Mouse (Mus musculus) stomach, embryonic 16.5 days (tissue): Measurements from ENCODE around the gene Slc35c1. TPM values are rescaled to one million over a fixed set of nuclear protein-coding genes. Genes with fewer than 3 reads are reported as not detected.
A peak's percentile ranks its signal among the peaks of the same experiment; 100 is the strongest.
"Not testable (repeated sequence)": the region's sequence is repeated elsewhere in the genome, so short reads cannot be mapped to it uniquely, and the experiment has no call there.

Experiments
- ATAC-seq: fragments of 200-750 bp; cut with Nextera tagmentation; 2 replicates; pipeline ENCODE4 v1.8.0; 2017; ENCODE audit warnings: moderate number of reproducible peaks, moderate TSS enrichment; ENCODE audit not compliant: insufficient read depth, low FRiP score
- H3K27ac ChIP-seq: fragments of 300-500 bp; sonication (generic); 2 replicates; pipeline ENCODE4 v1.5.1; 2014; ENCODE audit warnings: low read length
- H3K27me3 ChIP-seq: fragments of 300-500 bp; sonication (generic); 2 replicates; pipeline ENCODE4 v1.6.1; 2014; ENCODE audit warnings: low read length, control low read depth, mixed read lengths; ENCODE audit not compliant: control insufficient read depth, insufficient read depth
- H3K36me3 ChIP-seq: fragments of 300-500 bp; sonication (generic); 2 replicates; pipeline ENCODE4 v1.6.1; 2014; ENCODE audit warnings: low read length; ENCODE audit not compliant: control insufficient read depth, insufficient read depth
- H3K4me1 ChIP-seq: fragments of 300-500 bp; sonication (generic); 2 replicates; pipeline ENCODE4 v1.6.1; 2014; ENCODE audit warnings: low read length, control low read depth, mixed read lengths; ENCODE audit not compliant: control insufficient read depth, insufficient read depth
- H3K4me2 ChIP-seq: fragments of 300-500 bp; sonication (generic); 2 replicates; pipeline ENCODE4 v1.6.1; 2014; ENCODE audit warnings: low read depth, low read length, mixed read lengths
- H3K4me3 ChIP-seq: fragments of 300-500 bp; sonication (generic); replicated peaks from 2 replicates; pipeline ENCODE4 v1.5.1; 2014; ENCODE audit warnings: mild to moderate bottlenecking, low read length
- H3K9ac ChIP-seq: fragments of 300-500 bp; sonication (generic); 2 replicates; pipeline ENCODE4 v1.6.1; 2014; ENCODE audit warnings: low read length
- H3K9me3 ChIP-seq: fragments of 300-500 bp; sonication (generic); replicated peaks from 2 replicates; pipeline ENCODE4 v1.6.1; 2016; ENCODE audit warnings: low read length, control low read depth; ENCODE audit not compliant: control insufficient read depth
- WGBS: fragments of 180-500 bp; shearing (Covaris S2); extraction: QIAGEN DNeasy Blood & Tissue Kit; methylation state at CpG from one replicate; pipeline ENCODE4 v1.1.7; 2014; 5-methylcytosine and 5-hydroxymethylcytosine counted together
- polyA plus RNA-seq: library from polyadenylated mRNA; unstranded; fragments of >200 nt; fragmentation: Nextera tagmentation; extraction: Ambion mirVana; gene quantifications from 2 replicates; pipeline ENCODE4 v1.2.1, GENCODE M21; 2015

The Slc35c1 gene
- polyA plus RNA-seq, 1 experiment from 2014 or later: 34.5 TPM

DNA sequence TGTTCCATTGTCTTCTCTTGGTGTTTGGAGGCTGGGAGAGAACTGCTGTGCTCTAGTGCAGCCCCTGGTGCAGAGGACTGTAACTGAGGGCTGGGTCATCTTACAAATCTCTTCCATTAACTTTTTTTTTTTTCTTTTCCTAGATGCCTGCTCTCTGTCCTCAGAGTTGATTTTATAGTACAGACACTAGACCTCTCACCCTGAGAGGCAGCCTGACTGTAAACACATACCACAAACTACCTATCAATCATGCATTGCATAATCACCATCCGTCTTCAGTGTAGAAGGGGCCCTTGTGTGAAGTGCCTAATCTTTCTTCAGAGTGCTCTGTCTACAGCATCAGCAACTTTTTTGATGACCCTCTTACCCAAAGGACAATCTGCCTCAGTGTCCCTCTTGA lies 22.2 kb upstream of the Slc35c1 start:
- Histone ChIP-seq H3K9me3 (no peaks in the 10 kb centered on the region), H3K27me3 (peaks cover 19% of the 10 kb centered on the region; the same call in 1 of the 2 replicates), H3K36me3 (no peaks in the 10 kb centered on the region), H3K4me3 (no peak overlapping the region), H3K27ac (no peak overlapping the region), H3K4me1 (peaks cover 7% of the 10 kb centered on the region; the same call in 1 of the 2 replicates), H3K9ac (no peak overlapping the region), H3K4me2 (no peak overlapping the region)
- WGBS: 30% methylated on average over 1 of the region's 1 CpGs
- no peak for ATAC-seq

DNA sequence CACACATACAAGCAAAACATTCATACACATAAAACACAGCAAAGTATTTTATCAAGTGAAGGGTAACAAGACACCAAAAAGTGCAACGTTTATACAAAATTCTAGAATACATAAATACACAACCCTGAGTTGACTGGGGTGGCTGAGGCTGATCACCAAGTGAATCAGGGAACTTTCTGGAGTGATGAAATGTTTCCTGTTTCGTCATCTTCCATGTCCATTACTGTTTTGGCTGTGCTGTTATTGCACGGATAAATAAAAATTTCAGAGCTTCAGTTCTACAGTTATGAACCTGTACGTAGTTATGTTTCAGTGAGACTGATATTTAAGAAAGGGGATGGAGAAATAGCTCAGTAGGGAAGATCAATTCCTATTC lies 18.0 kb upstream of the Slc35c1 start:
- ATAC-seq: no peak
- WGBS: 68% methylated on average over 4 of the region's 4 CpGs
- Histone ChIP-seq H3K9me3 (no peaks in the 10 kb centered on the region), H3K27ac (peak overlapping the region; percentile 69; the same call in 1 of the 2 replicates), H3K9ac (no peak overlapping the region), H3K27me3 (0 out of 2 replicates have a peak, but pooled peaks cover 7% of the 10 kb centered on the region), H3K4me1 (peaks cover 2% of the 10 kb centered on the region; the same call in 1 of the 2 replicates), H3K4me2 (no peak overlapping the region), H3K4me3 (no peak overlapping the region), H3K36me3 (no peaks in the 10 kb centered on the region)

DNA sequence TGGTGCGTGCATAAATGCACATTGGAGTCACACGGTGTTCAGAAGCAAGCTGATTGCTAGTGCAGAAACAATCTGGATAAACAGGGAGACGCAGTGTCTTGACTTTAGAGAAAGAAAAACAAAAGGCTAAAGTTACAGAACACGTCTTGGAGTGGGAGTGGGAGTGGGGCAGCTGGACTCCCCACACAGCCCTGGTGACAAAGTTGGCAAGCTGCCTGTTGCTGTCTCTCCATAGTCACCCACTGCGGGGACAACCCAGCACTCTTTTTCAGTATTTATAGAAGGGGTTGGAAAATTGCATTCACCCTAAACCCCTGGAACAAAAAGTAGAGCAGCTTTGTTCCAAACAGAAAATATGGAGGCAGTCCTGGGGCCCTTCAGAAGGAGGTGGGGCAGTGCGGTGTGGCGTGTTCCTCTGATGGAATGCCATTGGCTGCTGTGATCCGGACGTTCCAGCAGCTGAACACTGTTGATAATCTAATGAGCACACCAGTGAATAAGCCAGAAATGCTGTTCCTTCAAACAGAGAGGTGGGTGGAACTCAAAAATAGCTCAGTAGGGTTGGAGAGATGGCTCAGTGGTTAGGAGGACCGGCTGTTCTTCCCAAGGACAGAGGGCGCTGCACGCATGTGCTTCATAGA lies 17.5 kb upstream of the Slc35c1 start:
- H3K27me3 ChIP-seq: 0 out of 2 replicates have a peak, but pooled peaks cover 3% of the 10 kb centered on the region
- no peaks in the 10 kb centered on the region for H3K9me3 ChIP-seq
- H3K27ac ChIP-seq: peak overlapping the region; percentile 69
- no peak overlapping the region for H3K4me3 ChIP-seq
- H3K36me3 ChIP-seq: no peaks in the 10 kb centered on the region
- H3K4me2 ChIP-seq: no peak overlapping the region
- peak; percentile 64; the same call in 1 of the 2 replicates for ATAC-seq
- WGBS: 63% methylated on average over 12 of the region's 12 CpGs
- H3K4me1 ChIP-seq: peaks cover 2% of the 10 kb centered on the region; the same call in 1 of the 2 replicates
- H3K9ac ChIP-seq: no peak overlapping the region

DNA sequence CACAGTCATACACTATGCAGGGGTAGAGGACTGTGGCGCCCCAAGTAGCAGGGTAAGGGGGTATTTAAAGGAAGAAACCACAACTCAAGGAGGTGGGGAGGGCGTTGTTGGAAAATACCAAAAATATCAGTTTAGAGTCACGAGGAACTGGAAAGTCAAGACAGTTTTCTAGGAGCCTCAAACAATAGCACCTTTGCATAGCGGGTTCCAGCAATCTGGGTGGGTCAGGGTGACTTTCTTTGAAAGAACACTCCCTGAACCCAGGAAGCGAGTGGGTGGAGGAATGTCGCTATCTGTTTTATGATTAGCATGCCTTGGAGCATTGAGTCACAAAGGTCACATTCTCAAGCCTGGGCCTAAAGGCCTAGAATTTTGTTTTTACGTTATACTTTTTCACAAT lies 16.2 kb upstream of the Slc35c1 start:
- not testable (repeated sequence) for H3K27ac ChIP-seq, H3K36me3 ChIP-seq, ATAC-seq, H3K4me2 ChIP-seq, H3K4me1 ChIP-seq, H3K9ac ChIP-seq, H3K9me3 ChIP-seq, H3K4me3 ChIP-seq, H3K27me3 ChIP-seq
- 68% methylated on average over 7 of the region's 7 CpGs for WGBS

DNA sequence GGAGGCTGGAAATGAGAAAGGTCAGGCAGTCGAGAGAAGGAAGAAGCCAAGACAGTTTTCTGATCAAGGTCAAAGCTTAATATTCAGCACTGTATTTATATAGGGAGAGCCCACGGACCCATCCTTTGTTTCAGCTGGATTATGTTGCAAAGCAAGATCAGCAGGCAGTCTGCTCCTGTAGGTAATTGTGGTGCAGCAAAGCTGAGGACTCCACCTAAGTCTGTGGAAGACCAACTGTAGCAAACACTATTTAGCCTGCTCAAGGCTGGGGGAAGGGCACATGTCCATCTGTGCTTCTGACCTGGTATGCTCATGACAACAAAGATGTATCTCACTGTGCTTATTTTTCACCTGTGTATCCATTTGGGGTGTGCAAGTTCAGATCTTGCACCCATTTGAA lies 15.4 kb upstream of the Slc35c1 start:
- no peak overlapping the region for H3K4me2 ChIP-seq
- WGBS: 69% methylated on average over 2 of the region's 2 CpGs
- ATAC-seq: no peak

DNA sequence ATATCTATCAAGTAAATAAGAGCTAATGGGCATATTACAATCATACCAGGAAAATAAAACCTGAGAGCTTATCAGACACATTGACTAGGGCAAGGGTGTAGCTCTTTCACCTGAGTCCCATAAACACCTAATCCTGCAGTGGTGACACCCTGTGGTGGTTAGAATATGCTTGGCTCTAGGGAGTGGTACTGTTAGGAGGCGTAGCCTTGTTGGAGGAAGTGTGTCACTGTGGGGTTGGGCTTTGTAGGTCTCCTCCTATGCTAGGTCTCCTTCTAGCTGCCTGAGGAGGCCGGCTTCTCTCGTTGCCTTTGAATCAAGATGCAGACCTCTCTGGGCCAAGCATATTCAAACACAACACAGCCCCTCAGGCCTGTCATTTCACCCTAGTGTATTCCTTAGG lies 14.6 kb upstream of the Slc35c1 start:
- Histone ChIP-seq H3K4me3 (no peak overlapping the region), H3K4me2 (no peak overlapping the region), H3K36me3 (no peaks in the 10 kb centered on the region), H3K27ac (no peak overlapping the region), H3K9me3 (no peaks in the 10 kb centered on the region), H3K9ac (no peak overlapping the region), H3K27me3 (no peaks in the 10 kb centered on the region), H3K4me1 (no peaks in the 10 kb centered on the region)
- ATAC-seq: no peak
- 77% methylated on average over 3 of the region's 3 CpGs for WGBS

More for the DNA sequence above, 15.4 kb upstream of the Slc35c1 start:
- no peak overlapping the region for H3K9ac ChIP-seq
- no peaks in the 10 kb centered on the region for H3K27me3 ChIP-seq
- no peaks in the 10 kb centered on the region for H3K36me3 ChIP-seq
- H3K9me3 ChIP-seq: no peaks in the 10 kb centered on the region
- no peak overlapping the region for H3K4me3 ChIP-seq
- no peaks in the 10 kb centered on the region for H3K4me1 ChIP-seq
- H3K27ac ChIP-seq: no peak overlapping the region

DNA sequence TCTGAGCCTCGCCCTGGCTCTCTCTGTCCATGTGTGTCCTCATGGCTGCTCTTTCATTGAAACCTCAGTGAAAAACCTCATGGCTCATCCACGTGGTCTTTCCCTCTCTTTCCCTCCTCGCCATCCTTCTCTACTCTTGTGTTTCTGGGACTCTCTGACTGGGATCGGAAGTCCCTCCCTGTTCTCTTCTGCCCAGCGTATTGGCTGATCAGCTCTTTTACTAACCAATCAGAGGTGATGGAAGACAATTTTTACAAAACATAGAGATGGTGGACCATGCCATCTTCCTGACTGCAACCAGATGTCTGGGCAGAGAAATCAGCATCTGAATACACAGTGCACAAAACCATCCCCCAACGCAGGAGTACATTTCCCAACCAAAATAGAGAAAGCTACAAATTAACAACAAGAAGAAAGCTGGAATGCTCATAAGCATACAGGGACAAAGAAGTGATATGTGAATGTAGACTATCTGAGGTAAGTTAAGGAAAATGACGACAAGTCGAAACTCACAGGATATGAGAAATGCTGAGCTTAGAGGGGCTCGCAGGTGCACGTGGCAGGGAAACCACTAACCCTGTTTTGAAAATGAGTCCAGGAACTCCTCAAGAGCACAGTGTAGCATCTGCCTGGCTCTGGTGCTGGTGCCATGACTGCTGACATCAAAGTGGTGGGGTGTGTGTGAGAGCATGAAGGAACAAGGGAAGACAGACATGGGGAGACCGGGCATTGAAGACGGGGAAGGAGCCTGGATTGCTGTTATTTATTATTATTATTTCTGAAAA lies 11.7 kb upstream of the Slc35c1 start:
- Histone ChIP-seq H3K36me3 (no peaks in the 10 kb centered on the region), H3K4me2 (no peak overlapping the region), H3K27ac (no peak overlapping the region), H3K4me1 (no peaks in the 10 kb centered on the region), H3K9ac (no peak overlapping the region), H3K4me3 (no peak overlapping the region), H3K27me3 (no peaks in the 10 kb centered on the region), H3K9me3 (no peaks in the 10 kb centered on the region)
- ATAC-seq: no peak
- WGBS: 79% methylated on average over 12 of the region's 12 CpGs

DNA sequence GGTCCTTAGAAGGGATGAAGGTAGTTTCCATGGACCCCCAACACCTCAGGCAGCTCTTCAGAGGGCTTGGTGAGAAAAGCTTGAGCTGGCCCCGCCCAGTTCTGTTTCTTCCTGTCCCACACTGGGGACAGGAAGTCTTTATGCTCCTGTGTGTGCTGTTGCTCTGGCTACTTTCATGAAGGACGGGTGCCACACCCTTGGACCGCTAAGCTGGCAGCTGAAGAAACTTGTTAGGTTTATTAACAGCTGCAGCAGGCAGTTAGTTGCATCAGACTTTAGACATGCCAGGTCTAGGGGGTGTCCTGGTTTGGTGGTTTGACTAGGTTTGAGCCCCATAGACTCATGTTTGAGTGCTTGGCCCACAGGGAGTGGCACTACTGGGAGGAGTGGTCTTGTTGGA lies 4.4 kb upstream of the Slc35c1 start:
- H3K4me2 ChIP-seq: no peak overlapping the region
- peaks cover 11% of the 10 kb centered on the region for H3K27me3 ChIP-seq
- H3K9ac ChIP-seq: no peak overlapping the region
- no peaks in the 10 kb centered on the region for H3K36me3 ChIP-seq
- no peak overlapping the region for H3K4me3 ChIP-seq
- no peaks in the 10 kb centered on the region for H3K9me3 ChIP-seq
- no peak overlapping the region for H3K27ac ChIP-seq
- ATAC-seq: no peak
- 56% methylated on average over 3 of the region's 3 CpGs for WGBS
- 0 out of 2 replicates have a peak, but pooled peaks cover 4% of the 10 kb centered on the region for H3K4me1 ChIP-seq

DNA sequence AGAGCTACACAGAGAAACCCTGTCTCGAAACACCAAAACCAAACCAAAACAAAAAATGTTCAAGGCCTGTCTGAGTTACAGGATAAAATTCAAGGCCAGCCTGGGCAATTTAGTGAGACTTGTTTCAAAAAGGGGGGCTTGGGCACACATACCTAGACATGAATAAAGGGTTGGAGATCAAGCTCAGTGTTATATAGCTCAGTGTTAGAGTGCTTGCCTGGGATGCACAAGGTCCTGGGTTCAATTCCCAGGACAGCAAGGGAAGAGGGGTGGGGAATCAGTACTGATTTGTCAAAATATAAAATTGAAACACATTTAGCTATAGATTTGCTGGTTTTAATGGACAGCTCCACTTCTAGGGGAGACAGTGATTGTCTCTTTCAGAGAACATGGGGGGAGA lies 877 bp upstream of the Slc35c1 start:
- H3K9ac ChIP-seq: no peak overlapping the region
- no peaks in the 10 kb centered on the region for H3K36me3 ChIP-seq
- 88% methylated on average over 1 of the region's 1 CpGs for WGBS
- H3K27me3 ChIP-seq: peaks cover 11% of the 10 kb centered on the region
- H3K4me3 ChIP-seq: no peak overlapping the region
- peaks cover 28% of the 10 kb centered on the region for H3K4me1 ChIP-seq
- no peak overlapping the region for H3K27ac ChIP-seq
- H3K4me2 ChIP-seq: no peak overlapping the region
- no peak for ATAC-seq
- no peaks in the 10 kb centered on the region for H3K9me3 ChIP-seq
